Mouse (Mus musculus) heart, embryonic 11.5 days (tissue): ENCODE data around the gene Sbk2. TPM values are rescaled to one million over a fixed set of nuclear protein-coding genes. Genes with fewer than 3 reads are reported as not detected.
A peak's percentile ranks its signal among the peaks of the same experiment; 100 is the strongest.

Source experiments
- ATAC-seq: fragments of 200-750 bp; cut with Nextera tagmentation; replicated peaks from 2 replicates; pipeline ENCODE4 v1.8.0; 2017; ENCODE audit warnings: moderate library complexity; ENCODE audit not compliant: insufficient number of reproducible peaks, low FRiP score, low TSS enrichment
- H3K27ac ChIP-seq: fragments of 300-500 bp; sonication (generic); 2 replicates; pipeline ENCODE4 v1.5.1; 2014; ENCODE audit warnings: mild to moderate bottlenecking, low read depth, low read length
- H3K27me3 ChIP-seq: fragments of 300-500 bp; sonication (generic); 2 replicates; pipeline ENCODE4 v1.6.1; 2014; ENCODE audit warnings: mild to moderate bottlenecking, low read length, mixed read lengths; ENCODE audit not compliant: control insufficient read depth, insufficient read depth
- H3K36me3 ChIP-seq: fragments of 300-500 bp; sonication (generic); 2 replicates; pipeline ENCODE4 v1.6.1; 2014; ENCODE audit warnings: mild to moderate bottlenecking, low read length, moderate library complexity, mixed read lengths; ENCODE audit not compliant: control insufficient read depth, insufficient read depth
- H3K4me1 ChIP-seq: fragments of 300-500 bp; sonication (generic); 2 replicates; pipeline ENCODE4 v1.6.1; 2014; ENCODE audit warnings: low read length; ENCODE audit not compliant: control insufficient read depth, insufficient read depth
- H3K4me2 ChIP-seq: fragments of 300-500 bp; sonication (generic); 2 replicates; pipeline ENCODE4 v1.6.1; 2014; ENCODE audit warnings: mild to moderate bottlenecking, moderate library complexity
- H3K4me3 ChIP-seq: fragments of 300-500 bp; sonication (generic); 2 replicates; pipeline ENCODE4 v1.5.1; 2014; ENCODE audit warnings: low read depth, low read length
- H3K9ac ChIP-seq: fragments of 300-500 bp; sonication (generic); 2 replicates; pipeline ENCODE4 v1.6.1; 2014; ENCODE audit warnings: mild to moderate bottlenecking, low read depth, low read length, moderate library complexity
- H3K9me3 ChIP-seq: fragments of 300-500 bp; sonication (generic); replicated peaks from 2 replicates; pipeline ENCODE4 v1.6.1; 2016; ENCODE audit warnings: low read length; ENCODE audit not compliant: control insufficient read depth
- WGBS: fragments of 180-500 bp; shearing (Covaris S2); extraction: QIAGEN DNeasy Blood & Tissue Kit; methylation state at CpG from one replicate; pipeline ENCODE4 v1.1.7; 2014; ENCODE audit not compliant: insufficient replicate concordance; 5-methylcytosine and 5-hydroxymethylcytosine counted together
- polyA plus RNA-seq: library from polyadenylated mRNA; unstranded; fragments of >200 nt; fragmentation: Nextera tagmentation; extraction: Ambion mirVana; gene quantifications from 2 replicates; pipeline ENCODE4 v1.2.1, GENCODE M21; 2014

The Sbk2 gene
- polyA plus RNA-seq, 1 experiment from 2014 or later: 3.3 TPM

DNA sequence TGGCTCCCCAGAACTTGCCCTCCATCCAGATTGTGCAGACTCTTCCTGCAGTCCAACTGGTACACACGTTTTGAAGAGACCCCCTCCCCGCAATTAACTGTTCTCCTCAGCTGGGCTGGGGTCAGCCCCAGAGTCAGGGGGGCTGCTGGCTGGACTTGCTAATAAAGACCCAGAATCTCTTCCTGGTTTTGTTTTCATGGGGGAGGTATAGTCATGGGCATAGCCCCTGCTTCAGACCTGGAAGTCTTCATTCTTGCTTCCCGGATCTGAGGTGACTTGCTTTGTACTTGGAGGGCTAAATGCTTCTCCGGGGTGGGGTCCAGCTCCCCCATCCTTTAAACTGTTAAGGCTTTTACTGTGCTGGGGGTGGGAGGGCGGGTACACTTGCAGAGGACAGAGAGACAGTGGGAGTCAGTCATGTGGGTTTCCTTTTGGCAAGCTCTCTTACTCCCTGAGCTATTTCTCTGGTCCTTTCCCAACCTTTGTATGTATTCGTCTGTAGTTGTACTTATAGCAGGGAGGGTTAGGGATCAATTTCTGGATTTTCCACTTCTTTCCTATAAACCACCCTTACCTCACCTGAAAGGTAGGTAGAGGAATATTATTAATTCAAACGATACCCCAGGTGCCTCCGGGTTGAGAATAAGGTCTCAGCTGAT is 42.3 kb downstream of the Sbk2 start, which contains the start of gene Nat14:
Gene Nat14, plus strand, starts transcription at position 205 of the 659 bp plus-strand sequence.
- Histone ChIP-seq H3K4me1 (peaks cover 45% of the 10 kb centered on the region), H3K4me2 (peak within 1 kb of the TSS; percentile 76), H3K27me3 (no peaks in the 10 kb centered on the region), H3K27ac (peak within 1 kb of the TSS; percentile 77), H3K9ac (peak within 1 kb of the TSS; percentile 47), H3K9me3 (no peaks in the 10 kb centered on the region), H3K4me3 (peak within 1 kb of the TSS; percentile 39), H3K36me3 (peaks cover 29% of the 10 kb centered on the region)
- WGBS: 30% methylated on average over 8 of the region's 8 CpGs
- no peak for ATAC-seq

DNA sequence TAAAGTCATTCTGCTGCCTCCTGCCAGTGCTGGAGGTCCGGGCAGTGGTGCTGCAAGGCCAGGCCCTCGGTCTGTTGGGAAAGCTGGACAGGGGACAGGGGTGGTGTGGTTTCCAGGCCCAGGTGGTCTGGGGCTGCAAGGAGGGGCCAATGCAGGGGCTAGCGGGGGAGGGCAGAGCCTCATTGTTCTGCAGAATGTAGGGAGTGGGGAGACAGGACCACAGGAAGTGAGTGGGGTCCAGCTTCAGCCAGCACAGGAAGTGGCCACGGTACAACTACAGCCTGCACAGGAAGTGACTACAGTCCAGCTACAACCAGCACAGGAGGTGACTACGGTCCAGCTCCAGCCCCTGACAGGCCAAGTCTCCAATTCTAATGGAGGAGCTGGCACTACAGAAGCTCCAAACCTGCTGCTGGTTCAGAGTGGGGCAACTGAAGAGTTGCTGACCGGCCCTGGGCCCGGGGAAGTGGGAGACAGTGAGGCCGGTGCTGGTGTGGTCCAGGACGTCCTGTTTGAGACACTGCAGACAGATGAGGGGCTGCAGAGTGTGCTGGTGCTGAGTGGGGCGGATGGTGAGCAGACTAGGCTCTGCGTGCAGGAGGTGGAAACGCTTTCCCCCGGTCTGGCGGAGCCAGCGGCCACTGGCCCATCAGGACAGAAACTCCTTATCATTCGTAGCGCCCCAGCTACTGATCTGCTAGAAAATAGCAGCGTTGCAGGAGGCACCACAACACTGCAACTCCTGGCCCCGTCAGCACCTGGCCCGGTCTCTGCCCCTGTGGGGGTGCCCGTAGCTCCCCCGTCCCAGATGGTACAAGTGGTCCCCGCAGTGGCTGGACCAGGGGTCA is 43.0 kb downstream of the Sbk2 start:
- Histone ChIP-seq H3K9me3 (no peaks in the 10 kb centered on the region), H3K4me2 (peak overlapping the region; percentile 34), H3K36me3 (peaks cover 29% of the 10 kb centered on the region), H3K9ac (peak overlapping the region; percentile 44; the same call in 1 of the 2 replicates), H3K4me1 (peaks cover 47% of the 10 kb centered on the region), H3K4me3 (no peak overlapping the region), H3K27me3 (no peaks in the 10 kb centered on the region), H3K27ac (peak overlapping the region; percentile 77)
- no peak for ATAC-seq
- 32% methylated on average over 23 of the region's 23 CpGs for WGBS

DNA sequence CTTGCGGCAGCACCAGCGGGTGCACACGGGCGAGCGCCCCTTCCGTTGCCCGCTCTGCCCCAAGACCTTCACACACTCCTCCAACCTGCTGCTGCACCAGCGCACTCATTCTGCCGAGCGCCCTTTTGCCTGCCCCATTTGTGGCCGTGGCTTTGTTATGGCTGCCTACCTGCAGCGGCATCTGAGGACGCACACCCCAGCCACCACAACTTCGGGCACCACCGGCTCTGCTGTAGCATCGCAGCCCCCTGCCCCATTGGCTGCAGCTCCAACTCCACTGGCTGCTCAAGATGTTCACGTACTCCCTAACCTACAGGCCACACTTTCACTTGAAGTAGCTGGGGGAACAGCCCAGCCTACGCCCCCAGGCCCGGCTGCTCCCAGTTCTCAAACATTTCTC is 43.7 kb downstream of the Sbk2 start:
- no peaks in the 10 kb centered on the region for H3K9me3 ChIP-seq
- WGBS: 86% methylated on average over 19 of the region's 19 CpGs
- H3K27me3 ChIP-seq: no peaks in the 10 kb centered on the region
- no peak for ATAC-seq
- no peak overlapping the region for H3K9ac ChIP-seq
- peaks cover 43% of the 10 kb centered on the region for H3K4me1 ChIP-seq
- no peak overlapping the region for H3K4me3 ChIP-seq
- H3K4me2 ChIP-seq: no peak overlapping the region
- peak overlapping the region; percentile 77 for H3K27ac ChIP-seq
- peaks cover 29% of the 10 kb centered on the region for H3K36me3 ChIP-seq

DNA sequence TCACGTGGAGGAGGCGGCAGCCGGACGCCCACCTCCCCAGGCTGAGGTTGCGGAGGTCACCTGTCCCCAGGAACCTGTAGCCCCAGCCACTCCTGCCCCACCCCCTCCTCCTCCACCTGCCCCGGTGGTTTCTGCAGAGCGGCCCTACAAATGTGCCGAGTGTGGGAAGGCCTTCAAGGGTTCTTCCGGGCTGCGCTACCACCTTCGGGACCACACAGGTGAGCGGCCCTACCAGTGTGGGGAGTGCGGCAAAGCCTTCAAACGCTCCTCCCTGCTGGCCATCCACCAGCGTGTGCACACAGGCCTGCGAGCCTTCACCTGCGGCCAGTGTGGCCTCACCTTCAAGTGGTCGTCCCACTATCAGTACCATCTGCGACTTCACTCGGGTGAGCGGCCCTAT is 44.2 kb downstream of the Sbk2 start:
- peaks cover 39% of the 10 kb centered on the region for H3K4me1 ChIP-seq
- WGBS: 87% methylated on average over 21 of the region's 21 CpGs
- H3K4me3 ChIP-seq: no peak overlapping the region
- ATAC-seq: no peak
- no peaks in the 10 kb centered on the region for H3K9me3 ChIP-seq
- no peak overlapping the region for H3K4me2 ChIP-seq
- no peaks in the 10 kb centered on the region for H3K27me3 ChIP-seq
- H3K27ac ChIP-seq: no peak overlapping the region
- no peak overlapping the region for H3K9ac ChIP-seq
- peaks cover 29% of the 10 kb centered on the region for H3K36me3 ChIP-seq

DNA sequence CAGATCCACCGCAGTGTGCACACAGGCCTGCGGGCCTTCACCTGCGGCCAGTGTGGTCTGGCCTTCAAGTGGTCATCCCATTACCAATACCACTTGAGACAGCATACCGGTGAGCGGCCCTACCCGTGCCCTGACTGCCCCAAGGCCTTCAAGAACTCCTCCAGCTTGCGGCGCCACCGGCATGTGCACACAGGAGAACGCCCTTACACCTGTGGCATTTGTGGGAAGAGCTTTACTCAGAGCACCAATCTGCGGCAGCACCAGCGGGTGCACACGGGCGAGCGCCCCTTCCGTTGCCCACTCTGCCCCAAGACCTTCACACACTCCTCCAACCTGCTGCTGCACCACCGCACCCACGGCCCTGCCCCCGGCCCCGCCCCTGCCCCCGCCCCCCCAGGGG is 45.1 kb downstream of the Sbk2 start:
- Histone ChIP-seq H3K4me3 (no peak overlapping the region), H3K4me2 (no peak overlapping the region), H3K36me3 (peaks cover 29% of the 10 kb centered on the region), H3K27me3 (no peaks in the 10 kb centered on the region), H3K4me1 (peaks cover 36% of the 10 kb centered on the region), H3K9me3 (no peaks in the 10 kb centered on the region), H3K9ac (no peak overlapping the region), H3K27ac (no peak overlapping the region)
- no peak for ATAC-seq
- 87% methylated on average over 19 of the region's 21 CpGs for WGBS

DNA sequence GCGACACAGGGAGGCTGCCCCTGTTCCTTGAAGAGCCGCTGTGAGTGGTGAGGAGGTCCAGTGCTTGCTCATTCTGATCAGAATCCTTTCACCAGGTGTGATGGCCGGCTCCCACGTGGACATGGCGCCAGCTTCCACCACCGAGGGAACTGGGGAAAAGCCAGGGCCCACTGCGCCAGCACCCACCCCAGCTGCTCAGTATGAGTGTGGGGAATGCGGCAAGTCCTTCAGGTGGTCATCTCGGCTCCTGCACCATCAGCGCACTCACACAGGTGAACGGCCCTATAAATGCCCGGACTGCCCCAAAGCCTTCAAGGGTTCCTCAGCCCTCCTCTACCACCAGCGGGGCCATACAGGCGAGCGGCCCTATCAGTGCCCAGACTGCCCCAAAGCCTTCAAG is 45.5 kb downstream of the Sbk2 start:
- H3K9ac ChIP-seq: no peak overlapping the region
- no peaks in the 10 kb centered on the region for H3K27me3 ChIP-seq
- no peak overlapping the region for H3K4me2 ChIP-seq
- no peak for ATAC-seq
- H3K36me3 ChIP-seq: peaks cover 29% of the 10 kb centered on the region
- no peaks in the 10 kb centered on the region for H3K9me3 ChIP-seq
- no peak overlapping the region for H3K4me3 ChIP-seq
- 91% methylated on average over 15 of the region's 15 CpGs for WGBS
- H3K4me1 ChIP-seq: peaks cover 31% of the 10 kb centered on the region
- no peak overlapping the region for H3K27ac ChIP-seq

DNA sequence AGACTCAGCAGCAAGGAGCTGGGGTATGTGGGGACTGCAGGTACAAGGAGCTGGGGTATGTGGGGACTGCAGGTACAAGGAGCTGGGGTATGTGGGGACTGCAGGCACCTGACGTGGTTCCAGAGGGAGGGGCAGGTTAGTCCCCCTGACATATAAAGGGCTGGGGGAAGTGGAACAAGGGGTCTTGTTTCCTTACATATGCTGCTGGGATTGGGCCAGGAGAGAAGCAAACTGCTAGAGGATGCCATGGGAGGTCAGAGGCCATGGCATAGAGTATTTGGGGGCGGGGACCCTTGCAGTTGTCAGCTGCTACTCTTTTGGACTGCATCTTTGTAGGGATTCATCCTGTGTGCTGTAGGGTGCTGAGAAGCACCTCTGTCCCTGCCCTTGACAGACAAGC is 46.7 kb downstream of the Sbk2 start:
- Histone ChIP-seq H3K4me3 (no peak overlapping the region), H3K27me3 (no peaks in the 10 kb centered on the region), H3K4me2 (no peak overlapping the region), H3K9me3 (no peaks in the 10 kb centered on the region), H3K27ac (no peak overlapping the region), H3K36me3 (peaks cover 29% of the 10 kb centered on the region), H3K4me1 (peaks cover 21% of the 10 kb centered on the region), H3K9ac (peak overlapping the region; percentile 28; the same call in 1 of the 2 replicates)
- ATAC-seq: no peak
- WGBS: 88% methylated on average over 2 of the region's 2 CpGs

DNA sequence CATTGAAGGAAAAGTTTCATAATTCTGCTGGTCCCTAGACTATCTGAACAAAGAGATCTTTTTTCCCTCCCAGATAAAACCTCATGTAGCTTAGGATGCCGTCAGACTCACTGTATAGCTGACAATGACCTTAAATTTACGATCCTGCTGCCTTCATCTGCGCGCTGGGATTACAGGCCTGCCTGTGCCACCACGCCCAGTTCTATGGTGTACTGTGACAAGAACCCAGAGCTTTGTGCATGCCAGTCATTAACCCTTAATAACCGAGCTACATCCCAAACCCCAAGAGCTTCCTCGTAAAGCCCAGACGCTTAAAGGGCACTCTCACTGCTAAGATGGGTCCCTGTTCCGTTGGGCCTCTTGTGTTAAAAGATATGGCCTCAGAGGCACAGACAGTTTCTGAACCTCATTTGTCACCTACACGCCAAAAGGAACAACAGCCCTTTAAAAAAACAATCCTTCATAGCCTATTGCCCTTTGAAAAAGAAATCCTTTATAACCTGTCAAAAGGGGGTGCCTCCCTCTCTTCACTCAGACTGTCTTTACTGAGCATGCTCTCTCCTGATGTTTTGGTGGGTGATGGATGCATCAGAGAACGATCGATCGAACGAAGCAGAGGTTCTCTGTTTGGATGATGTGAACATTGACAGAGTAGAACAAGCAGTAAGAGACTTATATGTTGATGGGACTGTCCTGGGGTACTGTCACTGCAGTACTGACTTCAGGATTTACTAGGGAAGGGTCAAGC is 48.4 kb downstream of the Sbk2 start:
- H3K4me3 ChIP-seq: peak overlapping the region; percentile 74
- H3K4me2 ChIP-seq: peak overlapping the region; percentile 62
- peak overlapping the region; percentile 97 for H3K9ac ChIP-seq
- H3K27ac ChIP-seq: peak overlapping the region; percentile 93
- H3K27me3 ChIP-seq: no peaks in the 10 kb centered on the region
- H3K4me1 ChIP-seq: peaks cover 9% of the 10 kb centered on the region
- H3K36me3 ChIP-seq: peaks cover 28% of the 10 kb centered on the region
- WGBS: 25% methylated on average over 14 of the region's 14 CpGs
- no peaks in the 10 kb centered on the region for H3K9me3 ChIP-seq
- 0 out of 2 replicates have a peak, but pooled peaks have one; percentile 36 for ATAC-seq
